Mouse (Mus musculus) embryonic facial prominence, embryonic 10.5 days (tissue): Measurements from ENCODE around the gene Rbm44. TPM values are rescaled to one million over a fixed set of nuclear protein-coding genes. Genes with fewer than 3 reads are reported as not detected.

ENCODE experiments used
- DNase-seq: peaks from one replicate; pipeline ENCODE4 v3.0.0-alpha.2; 2017; ENCODE audit warnings: low spot score
- H3K27ac ChIP-seq: fragments of 300-500 bp; sonication (generic); replicated peaks from 2 replicates; pipeline ENCODE4 v1.5.1; 2016; ENCODE audit warnings: mild to moderate bottlenecking
- H3K27me3 ChIP-seq: fragments of 300-500 bp; sonication (generic); replicated peaks from 2 replicates; pipeline ENCODE4 v1.6.1; 2016; ENCODE audit warnings: low read depth, mild to moderate bottlenecking; ENCODE audit not compliant: poor library complexity, severe bottlenecking
- H3K36me3 ChIP-seq: fragments of 300-500 bp; sonication (generic); replicated peaks from 2 replicates; pipeline ENCODE4 v1.6.1; 2016; ENCODE audit warnings: mild to moderate bottlenecking, moderate library complexity
- H3K4me1 ChIP-seq: fragments of 300-500 bp; sonication (generic); 2 replicates; pipeline ENCODE4 v1.6.1; 2016
- H3K4me3 ChIP-seq: fragments of 300-500 bp; sonication (generic); 2 replicates; pipeline ENCODE4 v1.5.1; 2016; ENCODE audit warnings: mild to moderate bottlenecking, moderate library complexity
- H3K9me3 ChIP-seq: fragments of 300-500 bp; sonication (generic); 2 replicates; pipeline ENCODE4 v1.6.1; 2016; ENCODE audit warnings: mild to moderate bottlenecking
- WGBS: fragments of 180-500 bp; shearing (Covaris S2); methylation state at CpG from one replicate; pipeline ENCODE4 v1.1.7; 2016; 5-methylcytosine and 5-hydroxymethylcytosine counted together
- polyA plus RNA-seq: library from polyadenylated mRNA; unstranded; fragments of >200 nt; fragmentation: Nextera tagmentation; extraction: Ambion mirVana; gene quantifications from 2 replicates; pipeline ENCODE4 v1.2.1, GENCODE M21; 2016

Gene Rbm44
- polyA plus RNA-seq, 1 experiment from 2014 or later, result 1.2 TPM

DNA sequence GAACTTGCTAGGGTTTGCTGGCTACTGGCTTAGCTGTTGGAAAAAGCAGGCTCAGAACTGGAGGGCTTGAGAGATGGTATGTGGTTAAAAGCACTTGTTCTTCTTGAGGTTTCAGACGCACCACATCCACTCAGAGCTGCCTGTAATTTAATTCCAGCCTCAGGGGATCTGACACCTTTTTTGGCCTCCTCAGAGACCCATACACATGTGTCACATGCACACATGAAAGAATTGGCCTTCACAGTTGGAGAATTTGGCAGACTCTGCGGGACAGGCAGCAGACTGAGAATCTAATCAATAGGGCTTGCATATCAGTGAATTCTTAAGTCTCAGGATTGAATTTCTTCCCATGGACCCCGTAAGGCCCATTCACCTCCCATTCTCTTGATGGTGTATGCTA, 56.2 kb downstream of the Rbm44 start:
- 54% methylated on average over 3 of the region's 3 CpGs for WGBS
- Histone ChIP-seq H3K4me3 (no peak overlapping the region), H3K27ac (no peak overlapping the region), H3K36me3 (no peaks in the 10 kb centered on the region), H3K27me3 (no peaks in the 10 kb centered on the region), H3K9me3 (no peaks in the 10 kb centered on the region), H3K4me1 (peaks cover 14% of the 10 kb centered on the region; the same call in 1 of the 2 replicates)
- DNase-seq, result no peak

DNA sequence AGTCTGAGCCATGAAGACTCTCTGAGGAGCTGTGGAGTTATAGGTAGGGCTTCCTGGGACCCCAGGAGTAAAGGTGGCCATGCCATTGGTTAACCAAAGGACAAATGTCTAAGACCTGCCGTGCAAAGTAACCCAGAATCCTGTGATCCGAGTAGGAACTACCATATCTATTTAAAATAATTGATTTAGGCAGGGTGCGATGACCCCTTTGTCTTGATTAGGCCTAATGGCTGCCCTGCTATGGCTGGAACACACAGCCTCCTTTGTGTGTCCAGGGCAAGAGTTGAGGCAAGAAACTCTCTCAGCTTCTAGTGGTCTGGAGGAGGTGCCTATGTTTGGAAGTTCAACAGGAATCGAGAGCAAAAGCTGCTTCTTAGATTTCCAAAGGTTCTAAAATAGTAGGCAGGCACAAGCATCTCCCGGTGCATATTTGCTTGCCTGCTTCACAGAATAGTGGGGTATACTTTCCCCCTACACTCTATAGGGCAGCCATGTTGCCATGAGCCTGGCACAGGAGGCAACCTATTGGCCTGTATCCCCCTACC, 59.4 kb downstream of the Rbm44 start:
- Histone ChIP-seq H3K4me1 (peaks cover 14% of the 10 kb centered on the region; the same call in 1 of the 2 replicates), H3K9me3 (no peaks in the 10 kb centered on the region), H3K27me3 (no peaks in the 10 kb centered on the region), H3K27ac (no peak overlapping the region), H3K36me3 (no peaks in the 10 kb centered on the region), H3K4me3 (no peak overlapping the region)
- no peak for DNase-seq
- 74% methylated on average over 5 of the region's 5 CpGs for WGBS

DNA sequence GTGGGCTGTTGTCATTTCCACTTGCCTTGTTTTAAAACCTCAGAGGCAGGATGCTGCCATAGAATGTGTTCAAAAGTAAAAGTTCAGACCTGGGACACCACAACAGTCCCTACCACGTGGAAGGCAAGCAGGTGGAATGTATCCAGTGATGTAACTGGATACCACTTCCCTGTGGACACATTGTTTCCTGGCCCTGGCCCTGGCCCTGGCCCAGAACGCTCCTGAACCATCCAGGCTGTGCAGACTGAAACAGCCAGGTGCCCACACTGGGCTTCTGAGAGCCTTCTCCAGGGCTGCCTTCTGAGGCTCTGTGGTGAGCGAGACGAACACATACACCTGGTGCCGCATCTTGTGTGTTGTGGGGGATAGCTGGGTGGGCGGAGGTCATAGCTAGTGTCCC, 60.8 kb downstream of the Rbm44 start:
- whole genome bisulfite sequencing, result 79% methylated on average over 6 of the region's 6 CpGs
- no peaks in the 10 kb centered on the region for H3K9me3 ChIP-seq
- no peak for DNase-seq

DNA sequence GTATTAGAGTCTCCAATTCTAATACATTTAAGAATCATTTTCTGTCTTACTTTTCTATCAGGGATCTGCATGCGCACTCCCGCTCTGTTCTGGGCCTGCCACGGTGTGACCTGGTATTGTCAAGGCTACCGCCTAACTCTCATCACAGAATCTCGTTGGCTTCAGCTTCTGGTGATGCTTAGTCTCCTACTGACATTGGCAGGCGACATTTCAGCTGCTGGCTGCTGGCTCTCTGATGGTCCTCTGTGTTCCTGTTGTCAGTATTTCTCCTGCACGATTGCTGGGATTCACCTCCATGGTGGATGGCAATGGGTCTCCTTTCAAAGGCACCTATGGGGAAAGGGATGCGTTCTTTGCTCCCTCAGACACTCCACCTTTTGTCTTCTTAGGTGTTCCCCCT, 61.4 kb downstream of the Rbm44 start:
- DNase-seq, result no peak
- Histone ChIP-seq H3K9me3 (no peaks in the 10 kb centered on the region), H3K36me3 (no peaks in the 10 kb centered on the region), H3K4me3 (no peak overlapping the region), H3K27me3 (no peaks in the 10 kb centered on the region), H3K27ac (no peak overlapping the region), H3K4me1 (peaks cover 10% of the 10 kb centered on the region; the same call in 1 of the 2 replicates)
- 85% methylated on average over 8 of the region's 8 CpGs for WGBS

More for the DNA sequence above, 60.8 kb downstream of the Rbm44 start:
- Histone ChIP-seq H3K27ac (no peak overlapping the region), H3K27me3 (no peaks in the 10 kb centered on the region), H3K36me3 (no peaks in the 10 kb centered on the region), H3K4me1 (peaks cover 14% of the 10 kb centered on the region; the same call in 1 of the 2 replicates), H3K4me3 (no peak overlapping the region)

DNA sequence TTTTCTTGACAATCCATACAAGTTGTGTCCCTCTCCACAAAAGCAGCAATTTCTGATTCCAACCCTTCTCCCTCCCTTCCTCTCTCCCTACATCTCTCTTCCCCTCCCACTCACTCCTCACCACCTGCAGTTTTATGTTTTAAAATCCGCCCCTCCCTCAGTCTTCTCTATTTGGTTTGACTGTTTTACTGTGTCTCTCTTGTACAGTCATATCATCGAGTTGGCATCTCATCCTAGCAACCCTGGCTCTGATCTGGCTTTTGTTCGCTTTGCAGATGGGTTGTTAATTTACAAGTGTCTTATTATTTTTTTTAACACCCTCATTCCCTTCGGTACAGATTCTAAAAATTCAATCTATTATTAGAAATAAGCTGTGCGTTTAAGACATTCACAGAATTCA, 62.0 kb downstream of the Rbm44 start:
- 88% methylated on average over 5 of the region's 5 CpGs for WGBS
- no peaks in the 10 kb centered on the region for H3K9me3 ChIP-seq
- peaks cover 10% of the 10 kb centered on the region; the same call in 1 of the 2 replicates for H3K4me1 ChIP-seq
- H3K36me3 ChIP-seq, result no peaks in the 10 kb centered on the region
- no peak overlapping the region for H3K4me3 ChIP-seq
- H3K27ac ChIP-seq, result no peak overlapping the region
- no peak for DNase-seq
- H3K27me3 ChIP-seq, result no peaks in the 10 kb centered on the region

DNA sequence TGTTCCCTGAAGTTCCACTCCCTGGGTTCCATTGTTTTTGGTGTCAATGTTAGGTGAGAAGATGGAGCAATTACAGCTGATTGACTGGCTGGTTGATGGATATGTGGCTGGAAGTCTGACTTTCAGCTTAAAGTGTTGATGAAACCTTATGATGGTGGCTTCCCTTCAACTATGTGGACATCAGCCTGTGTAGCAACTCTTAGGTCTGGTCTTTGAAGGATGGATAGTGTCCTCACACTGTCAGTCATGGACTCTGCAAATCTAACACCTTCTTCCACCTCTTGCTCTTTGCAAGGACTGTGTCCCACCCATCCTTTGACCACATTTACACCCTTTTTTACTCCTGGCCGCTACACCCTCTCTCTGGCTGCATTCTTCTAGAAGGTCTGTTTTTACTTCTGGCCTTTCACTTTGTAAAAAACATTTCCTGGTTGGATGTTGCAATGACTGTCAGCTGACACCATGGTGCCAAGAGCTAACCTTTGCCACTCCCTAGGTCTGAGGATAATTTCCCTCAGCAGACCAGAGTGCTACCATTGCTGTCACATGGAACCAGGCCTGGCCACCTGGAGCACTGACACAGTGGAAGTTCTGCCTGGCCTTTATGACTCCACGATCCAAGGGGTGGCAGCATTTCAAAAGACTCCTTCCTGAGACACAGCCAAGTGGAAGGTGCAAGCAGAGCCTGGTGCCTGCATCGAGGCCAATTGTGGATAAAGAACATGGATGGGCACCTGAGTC, 62.6 kb downstream of the Rbm44 start:
- peaks cover 10% of the 10 kb centered on the region; the same call in 1 of the 2 replicates for H3K4me1 ChIP-seq
- 85% methylated on average over 3 of the region's 3 CpGs for WGBS
- H3K4me3 ChIP-seq, result no peak overlapping the region
- no peak overlapping the region for H3K27ac ChIP-seq
- no peak for DNase-seq
- no peaks in the 10 kb centered on the region for H3K27me3 ChIP-seq
- H3K36me3 ChIP-seq, result no peaks in the 10 kb centered on the region
- no peaks in the 10 kb centered on the region for H3K9me3 ChIP-seq

DNA sequence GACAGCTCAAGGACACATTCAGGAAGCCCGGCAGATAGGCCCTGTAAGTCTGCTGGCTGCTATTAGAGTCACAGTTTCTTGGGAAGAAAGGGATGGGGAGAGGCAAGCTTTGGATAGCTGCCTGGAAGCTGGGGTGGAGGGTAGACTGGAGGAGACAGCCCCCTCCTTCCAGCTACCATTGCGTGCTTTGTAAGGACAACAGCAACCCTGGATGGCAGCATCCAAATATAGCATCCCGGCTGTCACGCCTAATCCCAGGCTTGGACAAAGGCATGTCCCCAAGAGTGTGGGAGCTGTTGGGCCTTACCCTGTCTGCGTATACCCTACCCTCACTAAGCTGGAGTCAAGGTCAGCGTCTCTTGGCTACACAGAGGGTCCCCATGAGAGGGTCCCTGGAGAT, 64.5 kb downstream of the Rbm44 start:
- H3K27me3 ChIP-seq, result no peaks in the 10 kb centered on the region
- H3K4me3 ChIP-seq, result no peak overlapping the region
- H3K36me3 ChIP-seq, result no peaks in the 10 kb centered on the region
- DNase-seq, result no peak
- H3K9me3 ChIP-seq, result no peaks in the 10 kb centered on the region
- peaks cover 14% of the 10 kb centered on the region for H3K4me1 ChIP-seq
- no peak overlapping the region for H3K27ac ChIP-seq
- 86% methylated on average over 6 of the region's 6 CpGs for WGBS

DNA sequence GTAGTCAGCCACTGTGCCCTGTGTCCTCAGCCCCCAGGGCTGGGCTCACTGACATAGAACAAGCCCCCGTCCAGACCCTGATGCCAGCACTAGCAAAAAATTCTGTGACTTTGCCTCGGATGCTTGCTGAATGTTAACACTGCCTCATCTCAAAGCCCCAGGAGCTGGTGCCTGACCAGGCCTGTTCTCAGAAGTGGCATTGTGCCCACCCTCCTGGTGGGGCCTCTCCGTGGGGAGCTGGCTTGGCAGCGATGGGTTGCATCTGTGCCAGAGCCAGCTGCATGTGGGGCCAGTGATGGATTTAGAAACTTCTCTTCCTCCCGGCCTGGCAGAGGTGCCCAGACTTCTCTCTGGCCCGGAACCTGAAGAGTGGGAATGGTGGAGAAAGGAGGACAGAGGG, 64.9 kb downstream of the Rbm44 start:
- no peaks in the 10 kb centered on the region for H3K36me3 ChIP-seq
- WGBS, result 91% methylated on average over 6 of the region's 6 CpGs
- no peaks in the 10 kb centered on the region for H3K9me3 ChIP-seq
- DNase-seq, result no peak
- H3K27me3 ChIP-seq, result no peaks in the 10 kb centered on the region
- no peak overlapping the region for H3K27ac ChIP-seq
- peaks cover 9% of the 10 kb centered on the region for H3K4me1 ChIP-seq
- H3K4me3 ChIP-seq, result no peak overlapping the region

DNA sequence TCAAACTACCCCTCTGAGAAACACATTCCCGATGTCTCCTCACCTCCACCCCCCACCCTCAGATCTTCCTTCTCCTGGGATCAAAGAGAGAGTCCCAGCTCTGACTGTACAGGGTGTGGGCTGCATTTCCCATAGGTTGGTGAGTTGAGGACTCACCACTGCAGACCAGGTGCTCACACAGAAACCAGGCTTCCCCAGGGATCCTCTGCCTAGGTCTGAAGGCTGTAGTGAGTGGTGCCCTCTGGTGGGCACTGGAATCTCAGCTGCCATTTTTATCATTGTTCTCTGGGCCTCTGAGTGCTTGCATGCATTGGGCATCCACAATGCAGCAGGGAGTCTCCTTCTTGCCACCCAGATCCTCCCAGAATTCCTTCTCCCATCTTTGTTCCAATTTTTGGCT, 66.2 kb downstream of the Rbm44 start:
- 77% methylated on average over 1 of the region's 1 CpGs for WGBS
- H3K27me3 ChIP-seq, result no peaks in the 10 kb centered on the region
- peak; percentile 53 for DNase-seq

DNA sequence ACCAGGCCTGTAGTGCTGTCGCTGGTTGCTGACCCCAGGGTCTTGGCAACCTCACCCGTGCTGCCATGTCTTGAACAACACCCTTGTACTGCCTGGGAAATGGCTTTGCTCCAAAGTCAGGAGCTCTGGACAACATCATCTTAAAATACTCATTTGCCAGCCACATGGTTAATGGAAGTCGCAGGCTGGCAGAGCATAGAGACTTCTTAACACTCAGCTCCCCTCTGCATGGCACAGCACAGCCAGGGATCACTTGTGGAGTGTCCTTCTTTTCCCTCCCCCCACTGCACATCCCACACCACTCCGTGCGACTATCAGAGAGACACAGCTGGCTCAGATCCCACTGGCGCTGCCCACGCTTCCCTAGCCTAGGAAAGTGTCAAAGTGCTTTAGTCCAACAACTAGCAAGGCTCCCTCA, 66.7 kb downstream of the Rbm44 start:
- Histone ChIP-seq H3K36me3 (no peaks in the 10 kb centered on the region), H3K9me3 (no peaks in the 10 kb centered on the region), H3K4me1 (peaks cover 4% of the 10 kb centered on the region), H3K4me3 (no peak overlapping the region), H3K27me3 (no peaks in the 10 kb centered on the region), H3K27ac (no peak overlapping the region)
- WGBS, result 83% methylated on average over 7 of the region's 7 CpGs
- no peak for DNase-seq

More for the DNA sequence above, 66.2 kb downstream of the Rbm44 start:
- Histone ChIP-seq H3K4me3 (no peak overlapping the region), H3K27ac (no peak overlapping the region), H3K4me1 (peaks cover 4% of the 10 kb centered on the region), H3K9me3 (no peaks in the 10 kb centered on the region), H3K36me3 (no peaks in the 10 kb centered on the region)

DNA sequence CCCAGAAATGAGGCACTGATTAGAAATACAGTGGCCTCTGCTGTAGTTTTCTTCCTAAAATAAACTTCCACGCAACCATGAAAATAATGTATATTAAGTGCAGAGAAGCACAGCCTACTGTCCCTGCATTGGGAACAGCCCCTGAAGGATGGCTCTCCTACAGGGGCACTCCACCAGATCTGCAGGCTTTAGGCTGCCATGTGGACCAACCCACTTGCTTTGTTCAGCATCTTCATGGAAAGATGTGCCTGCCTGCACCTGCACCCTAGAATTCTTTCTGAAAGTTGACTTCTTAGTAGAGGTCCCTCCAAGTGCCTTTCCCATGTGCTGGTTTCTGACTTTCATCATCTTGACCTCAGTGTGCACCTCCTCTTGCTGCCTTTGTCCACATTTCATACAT, 70.4 kb downstream of the Rbm44 start:
- peaks cover 4% of the 10 kb centered on the region for H3K4me1 ChIP-seq
- no peak overlapping the region for H3K4me3 ChIP-seq
- H3K9me3 ChIP-seq, result no peaks in the 10 kb centered on the region
- no peaks in the 10 kb centered on the region for H3K27me3 ChIP-seq
- 93% methylated on average over 1 of the region's 1 CpGs for WGBS
- DNase-seq, result no peak
- H3K27ac ChIP-seq, result no peak overlapping the region
- no peaks in the 10 kb centered on the region for H3K36me3 ChIP-seq

DNA sequence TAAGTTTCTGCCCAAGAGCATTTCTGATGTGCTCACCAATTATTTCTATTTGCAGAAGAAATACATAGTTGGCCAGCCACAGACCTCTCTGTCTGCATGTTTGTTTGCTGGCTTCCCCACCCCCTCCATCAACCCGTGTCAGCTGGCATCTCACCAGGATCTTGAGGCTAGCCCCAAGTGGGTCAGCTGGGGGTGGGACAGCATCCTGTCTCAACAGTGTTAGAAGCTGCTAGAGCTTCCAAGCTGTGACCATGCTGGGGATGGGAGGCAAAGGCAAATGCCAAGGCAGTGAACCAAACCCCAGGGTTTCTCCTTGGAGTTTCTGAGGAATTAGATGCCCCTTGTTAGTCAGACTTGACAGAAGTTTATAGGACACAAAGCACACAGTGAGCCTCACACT, 71.1 kb downstream of the Rbm44 start:
- H3K4me3 ChIP-seq, result no peak overlapping the region
- no peak overlapping the region for H3K27ac ChIP-seq
- H3K36me3 ChIP-seq, result no peaks in the 10 kb centered on the region
- 35% methylated on average over 1 of the region's 1 CpGs for WGBS
- H3K4me1 ChIP-seq, result peaks cover 4% of the 10 kb centered on the region
- no peak for DNase-seq
- no peaks in the 10 kb centered on the region for H3K27me3 ChIP-seq
- H3K9me3 ChIP-seq, result no peaks in the 10 kb centered on the region
